Mouse (Mus musculus): ENCODE results near the gene Pygl. TPM values are rescaled to one million over a fixed set of nuclear protein-coding genes. Genes with fewer than 3 reads are reported as not detected.

Pygl gene
- polyA plus RNA-seq, 1 experiment from 2014 or later, result 0.03 TPM

DNA sequence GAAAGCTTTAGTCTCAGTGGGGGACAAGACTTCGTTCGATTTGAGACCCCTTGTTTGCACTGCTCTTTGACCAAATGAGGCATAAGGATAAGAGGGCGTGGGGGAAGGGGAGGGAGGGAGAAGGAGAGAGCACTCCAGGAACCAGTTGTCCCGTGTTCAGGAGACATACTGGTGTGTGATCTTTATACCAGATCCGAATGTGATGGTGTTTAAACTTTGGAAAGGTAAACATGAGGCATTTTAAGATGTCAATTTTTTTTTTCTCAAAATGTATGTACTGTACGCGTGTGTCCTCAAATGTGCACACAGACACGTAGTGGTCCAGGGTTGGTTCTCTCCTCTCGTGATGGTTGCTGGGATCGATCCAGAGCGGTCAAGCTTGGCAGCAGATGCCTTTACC lies 3.1 kb downstream of the Pygl start:
- no peak for DNase-seq (ENCODE audit: low read depth, low spot score)
- peaks cover 4% of the 10 kb centered on the region for H3K27me3 ChIP-seq
- TF ChIP-seq CTCF (IDR thresholded peaks at IDR 0.05), result no peak
- CTCF ChIA-PET, result no interaction called here
- no peak for ATAC-seq
- in situ Hi-C loops (cut with MboI; ENCODE audit: low pct_unique_long_range_greater_than_20kb), result loop anchor here (25.0 kb wide), 1 partner anchor 709 kb away; the partner anchor contains the start of gene Actr10
- POLR2A ChIA-PET, result no interaction called here

GRCm38 (mm10) chr12:70227121-70227932 lies 4.0 kb downstream of the Pygl start:
- no peak for ATAC-seq
- ChIA-PET CTCF (no interaction called here), POLR2A (no interaction called here)
- H3K27me3 ChIP-seq, result peaks cover 4% of the 10 kb centered on the region
- no peak for DNase-seq (ENCODE audit: low read depth, low spot score)
- in situ Hi-C loops (cut with MboI; ENCODE audit: low pct_unique_long_range_greater_than_20kb), result loop anchor here (25.0 kb wide), 1 partner anchor 710 kb away; the partner anchor contains the start of gene Actr10
- TF ChIP-seq CTCF (IDR thresholded peaks at IDR 0.05), result no peak

- TF ChIP-seq CTCF (IDR thresholded peaks at IDR 0.05), result no peak
- in situ Hi-C loops (cut with MboI; ENCODE audit: low pct_unique_long_range_greater_than_20kb), result loop anchor here (25.0 kb wide), 1 partner anchor 711 kb away; the partner anchor contains the start of gene Actr10
- peaks cover 4% of the 10 kb centered on the region for H3K27me3 ChIP-seq
- ATAC-seq (no peak), DNase-seq (ENCODE audit: low read depth, low spot score) (no peak)
- POLR2A ChIA-PET, result no interaction called here
- CTCF ChIA-PET, result no interaction called here
Observed at GRCm38 (mm10) chr12:70226655-70227054, 4.6 kb downstream of the Pygl start.

- no peak for TF ChIP-seq CTCF (IDR thresholded peaks at IDR 0.05)
- ChIA-PET CTCF (no interaction called here), POLR2A (interaction anchor here (1.2 kb wide), 1 partner anchor 9 kb away, joined by 3 read pairs; no protein-coding TSS in a partner anchor)
- H3K27me3 ChIP-seq, result peaks cover 4% of the 10 kb centered on the region
- no peak for ATAC-seq
- no peak for DNase-seq (ENCODE audit: low read depth, low spot score)
- in situ Hi-C loops (cut with MboI; ENCODE audit: low pct_unique_long_range_greater_than_20kb), result no loop called here
Observed at GRCm38 (mm10) chr12:70223331-70223730, 8.0 kb downstream of the Pygl start.

GRCm38 (mm10) chr12:70221425-70221824 lies 9.9 kb downstream of the Pygl start:
- in situ Hi-C loops (cut with MboI; ENCODE audit: low pct_unique_long_range_greater_than_20kb), result no loop called here
- no peak for DNase-seq (ENCODE audit: low read depth, low spot score)
- ChIA-PET POLR2A (no interaction called here), CTCF (no interaction called here)
- H3K27me3 ChIP-seq, result peaks cover 4% of the 10 kb centered on the region
- no peak for TF ChIP-seq CTCF (IDR thresholded peaks at IDR 0.05)
- no peak for ATAC-seq

DNA sequence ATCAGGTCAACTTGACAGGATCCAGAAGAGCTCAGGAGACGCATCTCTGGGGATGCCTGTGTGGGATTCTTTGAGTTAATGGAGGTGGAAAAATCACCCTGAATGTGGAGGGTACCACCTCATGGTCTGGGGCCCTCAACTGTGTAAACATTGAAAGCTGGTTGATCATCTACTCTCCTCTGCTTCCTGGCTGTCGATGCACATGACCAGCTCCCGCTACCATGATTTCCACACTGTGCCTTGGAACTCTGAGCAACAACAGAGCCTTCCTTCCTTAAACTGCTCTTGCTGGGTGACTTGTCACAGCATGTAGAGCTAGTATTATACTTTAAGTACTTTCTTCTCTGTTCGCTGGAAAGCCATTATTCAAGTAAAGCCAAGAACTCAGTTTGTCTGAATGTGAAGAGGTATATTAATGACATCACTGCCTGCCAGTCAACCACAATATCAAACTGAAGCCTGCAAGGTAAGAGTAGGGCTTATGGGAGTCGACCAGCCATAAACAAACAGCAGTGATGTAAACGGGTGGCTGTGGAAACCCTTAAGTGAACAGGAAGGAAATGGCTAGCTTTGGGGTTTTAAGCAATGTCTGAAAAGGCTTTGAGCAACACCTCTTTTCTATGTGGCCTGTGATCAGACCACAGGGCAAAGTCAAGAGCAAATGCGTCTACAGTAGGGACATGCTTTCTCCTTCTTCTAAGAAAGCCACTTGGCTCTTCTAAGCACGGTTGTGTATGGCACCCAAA lies 12.3 kb downstream of the Pygl start:
- CTCF ChIA-PET, result interaction anchor here (1.1 to 1.2 kb wide), 2 partner anchors 10 to 16 kb away, joined by 4 to 5 read pairs; no protein-coding TSS in a partner anchor
- ATAC-seq (no peak), DNase-seq (ENCODE audit: low read depth, low spot score) (no peak)
- POLR2A ChIA-PET, result no interaction called here
- peaks cover 4% of the 10 kb centered on the region for H3K27me3 ChIP-seq
- in situ Hi-C loops (cut with MboI; ENCODE audit: low pct_unique_long_range_greater_than_20kb), result no loop called here
- no peak for TF ChIP-seq CTCF (IDR thresholded peaks at IDR 0.05)

GRCm38 (mm10) chr12:70216229-70216800 lies 15.0 kb downstream of the Pygl start:
- DNase-seq (ENCODE audit: low read depth, low spot score) (no peak), ATAC-seq (no peak)
- no peak for TF ChIP-seq CTCF (IDR thresholded peaks at IDR 0.05)
- in situ Hi-C loops (cut with MboI; ENCODE audit: low pct_unique_long_range_greater_than_20kb), result no loop called here
- peaks cover 4% of the 10 kb centered on the region for H3K27me3 ChIP-seq
- ChIA-PET CTCF (no interaction called here), POLR2A (interaction anchor here (1.1 kb wide), 1 partner anchor 13 kb away, joined by 3 read pairs; no protein-coding TSS in a partner anchor)

DNA sequence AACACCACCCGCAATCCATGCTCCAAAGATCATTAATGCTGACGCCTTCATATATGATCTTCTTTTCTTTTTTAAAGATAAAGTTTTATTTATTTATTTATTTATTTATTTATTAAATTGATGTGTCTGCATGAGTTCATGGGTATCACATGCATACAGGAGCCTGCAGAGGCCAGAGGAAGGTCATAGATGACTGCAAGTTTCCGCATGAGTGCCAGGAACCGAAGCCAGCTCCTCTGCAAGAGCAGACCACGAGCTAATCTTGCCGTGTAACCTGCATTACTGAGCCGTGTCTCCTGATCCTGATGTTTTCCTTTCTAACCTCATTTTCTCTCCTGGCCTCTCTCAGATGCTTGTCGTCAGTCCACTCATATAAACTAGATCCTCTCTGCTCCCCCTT lies 17.0 kb downstream of the Pygl start:
- ChIA-PET CTCF (interaction anchor here (0.8 to 0.9 kb wide), 2 partner anchors 11 to 274 kb away, joined by 3 read pairs; no protein-coding TSS in a partner anchor), POLR2A (interaction anchor here (1.1 kb wide), 1 partner anchor 9 kb away, joined by 3 read pairs; no protein-coding TSS in a partner anchor)
- ATAC-seq (no peak), DNase-seq (ENCODE audit: low read depth, low spot score) (no peak)
- H3K27me3 ChIP-seq, result peaks cover 1% of the 10 kb centered on the region
- no peak for TF ChIP-seq CTCF (IDR thresholded peaks at IDR 0.05)
- in situ Hi-C loops (cut with MboI; ENCODE audit: low pct_unique_long_range_greater_than_20kb), result no loop called here

DNA sequence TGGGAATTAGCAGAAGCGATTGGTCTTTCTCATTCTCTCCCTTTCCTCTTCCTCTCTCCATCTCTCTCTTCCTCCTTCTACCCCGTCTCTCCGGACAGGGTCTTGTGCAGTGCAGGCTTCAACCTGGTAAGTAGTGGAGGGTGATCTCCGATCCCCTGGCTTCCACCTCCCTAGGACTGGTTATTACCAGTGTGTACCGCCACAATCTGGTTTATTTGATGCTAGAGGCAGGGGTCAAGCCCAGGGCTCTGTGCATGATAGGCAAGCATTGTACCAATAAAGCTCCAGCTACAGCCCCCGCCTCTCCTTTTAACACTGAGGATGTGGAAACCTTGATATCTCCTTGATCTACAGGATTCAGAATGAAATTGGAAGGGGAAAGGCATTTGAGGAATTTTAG lies 17.7 kb downstream of the Pygl start:
- no peaks in the 10 kb centered on the region for H3K27me3 ChIP-seq
- TF ChIP-seq CTCF (IDR thresholded peaks at IDR 0.05), result no peak
- in situ Hi-C loops (cut with MboI; ENCODE audit: low pct_unique_long_range_greater_than_20kb), result no loop called here
- POLR2A ChIA-PET, result no interaction called here
- DNase-seq (ENCODE audit: low read depth, low spot score), result no peak
- CTCF ChIA-PET, result interaction anchor here (0.8 kb wide), 1 partner anchor 10 kb away, joined by 3 read pairs; no protein-coding TSS in a partner anchor
- no peak for ATAC-seq

DNA sequence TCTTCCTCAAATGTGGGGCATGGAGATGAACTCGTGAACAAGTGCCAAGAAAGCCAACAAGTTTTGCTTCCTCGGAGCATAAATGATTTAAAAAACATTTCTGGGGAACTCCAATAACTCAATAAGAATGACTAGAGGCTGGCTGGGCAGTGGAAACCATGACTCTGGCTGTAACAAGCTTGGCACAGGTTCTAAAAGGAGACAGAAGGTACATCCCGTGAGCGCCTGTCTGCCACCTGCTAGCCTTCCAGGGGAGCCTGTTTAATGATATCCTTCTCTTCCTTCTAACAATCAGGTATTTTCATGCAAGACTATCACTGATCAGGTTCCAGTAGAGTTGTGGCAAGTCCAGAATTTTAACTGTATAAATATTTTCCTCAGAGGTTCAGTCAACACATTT lies 18.8 kb downstream of the Pygl start:
- POLR2A ChIA-PET, result no interaction called here
- no peak for TF ChIP-seq CTCF (IDR thresholded peaks at IDR 0.05)
- no peak for ATAC-seq
- CTCF ChIA-PET, result no interaction called here
- no peak for DNase-seq (ENCODE audit: low read depth, low spot score)
- peaks cover 3% of the 10 kb centered on the region for H3K27me3 ChIP-seq
- in situ Hi-C loops (cut with MboI; ENCODE audit: low pct_unique_long_range_greater_than_20kb), result no loop called here

All from Patski (cell line).